Mouse (Mus musculus) heart, adult 2 months (tissue): ENCODE measurements around the gene Mad1l1.

ENCODE experiments used
- CTCF ChIP-seq: fragments of 200-600 bp; IDR thresholded peaks from 2 replicates; pipeline ENCODE4 v1.8.1; 2022; ENCODE audit warnings: antibody characterized with exemption, mild to moderate bottlenecking, moderate library complexity
- EP300 ChIP-seq: fragments of 200-500 bp; IDR thresholded peaks from 2 replicates; pipeline ENCODE4 v1.6.1; 2011; ENCODE audit warnings: low read depth, low read length, control low read depth; ENCODE audit not compliant: insufficient read depth
- POLR2A ChIP-seq: fragments of 200-500 bp; IDR thresholded peaks from 2 replicates; pipeline ENCODE4 v1.6.1; 2011; ENCODE audit warnings: mild to moderate bottlenecking, low read depth, low read length, control low read depth; ENCODE audit not compliant: insufficient read depth

GRCm38 (mm10) chr5:140370446-140371254, 49.3 kb upstream of the Mad1l1 start:
- TF ChIP-seq CTCF (no peak), EP300 (no peak), POLR2A (no peak)
